8 mouse cellular contexts compared by ENCODE assay signal in genomic region chr1:63176604-63177421, GRCm38 (mm10). TPM values are rescaled to one million over a fixed set of nuclear protein-coding genes. Genes with fewer than 3 reads are reported as not detected.
DNase-seq lines count a peak whose midpoint lies in the region; ATAC-seq lines count a peak whose summit lies in the region.

TSS of gene Eef1b2 (plus strand) at chr1:63176825.
TSS of gene Ndufs1 (minus strand) at chr1:63176833.

- no peaks in the 10 kb centered on the region for H3K27me3 ChIP-seq in hindbrain, embryonic 12.5 days

- peak within 1 kb of the TSS; percentile 62 for H3K4me3 ChIP-seq in hindbrain, embryonic 12.5 days

- H3K27ac ChIP-seq in hindbrain, embryonic 12.5 days, result peak within 1 kb of the TSS; percentile 83

- peak; percentile 98 for DNase-seq in NIH3T3 (ENCODE audit: low read depth)
- peak; percentile 98 to 99 for DNase-seq in cerebellum, postnatal 10 days
- DNase-seq in frontal cortex, postnatal 10 days (ENCODE audit: low spot score in 2 of 2), result peak; percentile 97 to 99
- peak; percentile 97 to 99 for DNase-seq in layer of hippocampus, postnatal 14 days (ENCODE audit: low spot score in 2 of 2)
- peak; percentile 97 for DNase-seq in lung, postnatal 14 days
- peak; percentile 97 for DNase-seq in retina, adult 2 months (ENCODE audit: low read depth, low spot score)
- DNase-seq in thymus, postnatal 36 days, result peak; percentile 97 to 98

- peaks cover 21% of the 10 kb centered on the region for H3K4me1 ChIP-seq in hindbrain, embryonic 12.5 days

- H3K4me2 ChIP-seq in hindbrain, embryonic 12.5 days (replicated peaks), result peak within 1 kb of the TSS; percentile 77

- no peaks in the 10 kb centered on the region for H3K9me3 ChIP-seq in hindbrain, embryonic 12.5 days (replicated peaks)

- peak; percentile 87 for ATAC-seq in hindbrain, embryonic 12.5 days (ENCODE audit: low FRiP score)

- under 1% methylated on average over 72 of the region's 72 CpGs for WGBS in hindbrain, embryonic 12.5 days

- peaks cover 27% of the 10 kb centered on the region for H3K36me3 ChIP-seq in hindbrain, embryonic 12.5 days

- peak within 1 kb of the TSS; percentile 88 for H3K9ac ChIP-seq in hindbrain, embryonic 12.5 days

RNA-seq across cellular contexts. Expression of gene Eef1b2, which starts in this region (rescaled TPM):
- polyA plus RNA-seq in hindbrain, embryonic 12.5 days (2016; fragmentation: Nextera tagmentation; extraction: Ambion mirVana), result 351 and 383 TPM in 2 replicates
- 100 to 1,000 TPM; 390 to 404 TPM for total RNA-seq in layer of hippocampus, postnatal 14 days (2021)

RNA-seq across cellular contexts. Expression of gene Ndufs1, which starts in this region (rescaled TPM):
- 124 and 133 TPM in 2 replicates for polyA plus RNA-seq in hindbrain, embryonic 12.5 days (2016; fragmentation: Nextera tagmentation; extraction: Ambion mirVana)
- total RNA-seq in layer of hippocampus, postnatal 14 days (2021), result 100 to 1,000 TPM; 150 to 164 TPM

Comparison
In these comparisons a context has a peak if more than half of its experiments do, and no peak if none do; other contexts are left out.
1. Peak in every context shown above with its lines: DNase-seq, ATAC-seq, H3K4me3 ChIP-seq and H3K27ac ChIP-seq.